Mouse (Mus musculus): Measurements from ENCODE around the gene Mbtd1. TPM values are rescaled to one million over a fixed set of nuclear protein-coding genes. Genes with fewer than 3 reads are reported as not detected.

The Mbtd1 gene
- total and polyA plus RNA-seq, 3 experiments, result 19.9 to 46.5 (median 21.5) TPM

DNA sequence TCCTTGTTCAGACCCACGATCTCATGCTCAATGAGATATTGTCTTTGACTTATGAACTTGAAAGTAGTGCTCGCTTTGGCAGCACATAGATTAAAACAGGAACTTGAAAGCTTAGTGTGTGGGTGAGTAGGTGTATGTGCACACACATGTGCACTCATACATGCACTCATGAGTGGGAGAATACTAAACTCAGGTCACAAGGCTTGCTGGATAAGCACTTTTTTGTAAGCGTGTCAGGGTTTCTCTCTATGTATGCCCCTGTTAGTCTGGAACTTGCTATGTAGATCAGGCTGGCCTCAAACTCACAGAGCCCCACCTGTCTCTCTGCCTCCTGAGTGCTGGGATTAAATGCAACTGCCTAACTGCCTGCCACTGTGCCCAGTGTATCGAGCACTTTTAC lies 101.4 kb downstream of the Mbtd1 start:
- dilution Hi-C loops (cut with MboI; ENCODE audit: extremely low pct_ligation_motif_present, extremely low pct_unique_long_range_greater_than_20kb, low sequenced_read_pairs) (no loop called here), in situ Hi-C loops (cut with MboI; ENCODE audit: low pct_ligation_motif_present, low pct_unique_long_range_greater_than_20kb, low sequenced_read_pairs) (no loop called here)
- no peak for DNase-seq (ENCODE audit: extremely low read depth)
- no peaks in the 10 kb centered on the region for H3K36me3 ChIP-seq (replicated peaks in 1 of 2; ENCODE audit: control insufficient read depth in 1 of 2, insufficient read depth in 1 of 2, low read length in 1 of 2)
- H3K79me2 ChIP-seq (replicated peaks; ENCODE audit: control insufficient read depth, extremely low read depth, insufficient read depth, poor library complexity, severe bottlenecking), result no peaks in the 10 kb centered on the region
- H3K9ac ChIP-seq (ENCODE audit: insufficient read depth, low read depth), result peak overlapping the region; percentile 0; the same call in 1 of the 2 replicates
- no peak overlapping the region for H3K4me2 ChIP-seq (ENCODE audit: insufficient read depth, low read depth, poor library complexity, severe bottlenecking)
- TF ChIP-seq TCF12 (IDR thresholded peaks at IDR 0.05; ENCODE audit: low read depth, low read length) (no peak), CTCF (conservative IDR thresholded peaks at IDR 0.05 in 1 of 2, IDR thresholded peaks at IDR 0.05 in 1 of 2; ENCODE audit: low read depth in 2 of 2, low read length in 2 of 2) (no peak), PAX5 (IDR thresholded peaks at IDR 0.05; ENCODE audit: low read length) (no peak), IRF4 (IDR thresholded peaks at IDR 0.05; ENCODE audit: low read depth, low read length) (no peak), USF1 (IDR thresholded peaks at IDR 0.05; ENCODE audit: low read depth, low read length) (no peak), JUN (IDR thresholded peaks at IDR 0.05; ENCODE audit: insufficient read depth, low read depth, low read length) (no peak), MYC (IDR thresholded peaks at IDR 0.05; ENCODE audit: low read depth, low read length) (no peak), MEF2A (IDR thresholded peaks at IDR 0.05; ENCODE audit: borderline replicate concordance, low read depth, low read length) (no peak), ELF1 (IDR thresholded peaks at IDR 0.05; ENCODE audit: low read depth, low read length) (no peak), CHD1 (IDR thresholded peaks at IDR 0.05; ENCODE audit: low read depth, low read length) (no peak), ZKSCAN1 (IDR thresholded peaks at IDR 0.05; ENCODE audit: borderline replicate concordance, low read depth, low read length) (no peak), NRF1 (IDR thresholded peaks at IDR 0.05; ENCODE audit: low read depth, low read length) (no peak), RAD21 (IDR thresholded peaks at IDR 0.05; ENCODE audit: low read depth, low read length) (no peak), BHLHE40 (IDR thresholded peaks at IDR 0.05; ENCODE audit: low read depth, low read length) (no peak), NELFE (IDR thresholded peaks at IDR 0.05; ENCODE audit: low read depth, low read length) (no peak), UBTF (IDR thresholded peaks at IDR 0.05; ENCODE audit: low read depth, low read length) (no peak), KAT2A (IDR thresholded peaks at IDR 0.05; ENCODE audit: insufficient replicate concordance, low read length) (no peak), SMC3 (IDR thresholded peaks at IDR 0.05; ENCODE audit: low read depth, low read length) (no peak), ZMIZ1 (IDR thresholded peaks at IDR 0.05; ENCODE audit: low read depth, low read length) (no peak)
- no peaks in the 10 kb centered on the region for H3K9me3 ChIP-seq (replicated peaks; ENCODE audit: low read length)
- no peak overlapping the region for H3K27ac ChIP-seq (ENCODE audit: insufficient read depth, low read depth)
- H3K27me3 ChIP-seq (replicated peaks), result no peaks in the 10 kb centered on the region
- no peak overlapping the region for H3K4me3 ChIP-seq (replicated peaks in 1 of 3; ENCODE audit: low read depth in 2 of 3, low read length in 2 of 3, poor library complexity in 1 of 3)
- H3K4me1 ChIP-seq (ENCODE audit: control insufficient read depth in 1 of 2, insufficient read depth in 2 of 2), result peaks cover 13 to 31% of the 10 kb centered on the region in 2 experiments

DNA sequence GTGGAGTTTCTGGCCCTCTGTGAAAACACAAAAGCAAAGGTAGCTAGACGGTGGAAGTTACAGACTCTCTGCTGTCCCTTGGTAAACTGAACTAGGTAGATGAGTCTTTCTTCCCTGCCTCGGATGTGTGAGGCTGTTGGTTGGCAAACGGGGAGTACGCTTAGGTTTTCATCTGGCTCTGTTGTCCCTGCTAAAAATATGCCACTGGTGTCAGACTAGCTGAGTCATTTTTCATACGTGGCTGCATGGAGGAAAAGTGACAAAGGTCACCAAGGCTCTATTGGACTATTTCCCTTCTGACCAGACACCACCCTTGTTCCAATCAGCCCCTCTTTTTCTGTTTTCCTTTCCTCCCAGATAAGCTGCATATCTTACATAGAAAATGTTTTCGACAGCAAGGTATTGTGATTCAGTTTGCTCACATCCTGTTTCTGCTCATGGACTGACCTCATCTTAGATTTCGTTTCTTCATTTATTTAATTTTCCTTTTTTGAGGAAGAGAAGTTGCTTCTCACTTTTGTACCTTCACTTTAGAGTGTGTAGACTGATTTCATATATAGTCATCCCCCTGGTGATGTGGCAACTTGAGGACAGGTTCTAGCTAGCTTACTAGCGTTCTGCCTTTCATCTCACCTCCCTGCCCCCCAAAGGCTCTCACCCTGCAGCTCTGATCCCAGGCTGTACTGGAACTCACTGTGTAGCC lies 102.1 kb downstream of the Mbtd1 start:
- Histone ChIP-seq H3K9me3 (replicated peaks; ENCODE audit: low read length) (no peaks in the 10 kb centered on the region), H3K4me3 (replicated peaks in 1 of 3; ENCODE audit: low read depth in 2 of 3, low read length in 2 of 3, poor library complexity in 1 of 3) (no peak overlapping the region), H3K27me3 (replicated peaks) (no peaks in the 10 kb centered on the region), H3K4me1 (ENCODE audit: control insufficient read depth in 1 of 2, insufficient read depth in 2 of 2) (peaks cover 13 to 31% of the 10 kb centered on the region in 2 experiments), H3K27ac (ENCODE audit: insufficient read depth, low read depth) (no peak overlapping the region), H3K4me2 (ENCODE audit: insufficient read depth, low read depth, poor library complexity, severe bottlenecking) (no peak overlapping the region), H3K9ac (ENCODE audit: insufficient read depth, low read depth) (peak overlapping the region; percentile 1; the same call in 1 of the 2 replicates), H3K79me2 (replicated peaks; ENCODE audit: control insufficient read depth, extremely low read depth, insufficient read depth, poor library complexity, severe bottlenecking) (no peaks in the 10 kb centered on the region), H3K36me3 (replicated peaks in 1 of 2; ENCODE audit: control insufficient read depth in 1 of 2, insufficient read depth in 1 of 2, low read length in 1 of 2) (no peaks in the 10 kb centered on the region)
- in situ Hi-C loops (cut with MboI; ENCODE audit: low pct_ligation_motif_present, low pct_unique_long_range_greater_than_20kb, low sequenced_read_pairs) (no loop called here), dilution Hi-C loops (cut with MboI; ENCODE audit: extremely low pct_ligation_motif_present, extremely low pct_unique_long_range_greater_than_20kb, low sequenced_read_pairs) (no loop called here)
- DNase-seq (ENCODE audit: extremely low read depth), result no peak
- 0 out of 2 replicates have a peak, but pooled peaks have one; percentile 14 for TF ChIP-seq TBP (conservative IDR thresholded peaks at IDR 0.05; ENCODE audit: low read depth, low read length)
- no peak for TF ChIP-seq CHD2 (IDR thresholded peaks at IDR 0.05; ENCODE audit: low read length)
- TF ChIP-seq ETS1 (conservative IDR thresholded peaks at IDR 0.05; ENCODE audit: low read depth, low read length), result 0 out of 2 replicates have a peak, but pooled peaks have one; percentile 35
